Mouse (Mus musculus): ENCODE measurements around the gene Abi3.

- TF ChIP-seq GATA1 (IDR thresholded peaks at IDR 0.05; ENCODE audit: borderline replicate concordance, low read length) (no peak), FLI1 (IDR thresholded peaks at IDR 0.05; ENCODE audit: low read length) (no peak)
Observed at GRCm38 (mm10) chr11:95831276-95831619, 11.0 kb downstream of the Abi3 start.
